Comparison of ENCODE assay signal across 13 mouse cellular contexts in the genomic region with DNA sequence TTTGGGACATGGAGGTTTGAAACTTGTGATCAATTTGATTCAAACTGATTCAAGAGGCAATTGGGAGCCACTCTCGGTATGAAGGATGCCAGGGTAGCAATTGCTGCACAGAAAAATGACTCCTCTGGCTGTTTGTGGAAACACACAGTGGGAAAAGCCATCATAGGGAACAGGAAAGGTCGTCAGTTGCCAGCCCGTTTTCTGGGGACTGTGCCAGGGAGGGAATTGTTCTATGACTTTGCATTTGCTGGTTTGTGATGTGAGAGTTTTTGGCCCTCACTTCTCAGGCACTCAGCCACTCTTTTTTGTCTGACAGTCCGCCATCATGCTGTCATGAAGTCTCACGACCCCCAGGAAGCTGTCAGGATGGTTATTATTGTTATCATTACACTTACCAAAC.
A peak's percentile ranks its signal among the peaks of the same experiment; 100 is the strongest.
DNase-seq lines count a peak whose midpoint lies in the region; ATAC-seq and TF ChIP-seq lines count a peak whose summit lies in the region.
"Had no signal": no experiment of that assay in that cellular context is flagged by ENCODE, and none has a peak within 500 bp of the region (broad histone marks: within the 10 kb centered on the region; RNA-seq: fewer than 3 reads in every experiment).

No protein-coding gene starts in this region.

- no peak overlapping the region for H3K4me2 ChIP-seq in stomach, postnatal 0 days (replicated peaks; ENCODE audit: low read depth)
- H3K4me2 ChIP-seq in midbrain, embryonic 14.5 days (ENCODE audit: low read length) = no peak overlapping the region
- H3K4me2 ChIP-seq: hindbrain, embryonic 12.5 days had no signal

- no peak overlapping the region for H3K4me3 ChIP-seq in stomach, postnatal 0 days (ENCODE audit: low read depth, low read length)
- H3K4me3 ChIP-seq in midbrain, embryonic 14.5 days (replicated peaks; ENCODE audit: low read depth, low read length) = no peak overlapping the region
- H3K4me3 ChIP-seq: embryonic facial prominence, embryonic 10.5 days; hindbrain, embryonic 12.5 days had no signal

- no peak for ATAC-seq in stomach, postnatal 0 days (ENCODE audit: low FRiP score, low TSS enrichment)
- no peak for ATAC-seq in midbrain, embryonic 14.5 days (ENCODE audit: low FRiP score, low TSS enrichment)
- ATAC-seq: Patski had no signal

- intact Hi-C loops in left cerebral cortex, postnatal 4 days (cut with DNase I) = no loop called here

- no peak for TF ChIP-seq EP300 in stomach, postnatal 0 days (optimal IDR thresholded peaks at IDR 0.05)

- TF ChIP-seq CTCF in stomach, postnatal 0 days (IDR thresholded peaks at IDR 0.05; ENCODE audit: low read depth) = no peak

- peak; percentile 52 to 57 for DNase-seq in cerebellum, postnatal 14 days
- no peak for DNase-seq in cerebellum, postnatal 36 days
- peak; percentile 68 for DNase-seq in left cerebral cortex, postnatal 4 days
- no peak for DNase-seq in left cerebral cortex, adult 18-20 months (ENCODE audit: low spot score in 2 of 2)
- peak; percentile 65 for DNase-seq in kidney, postnatal 10 days
- DNase-seq in stomach, postnatal 0 days (ENCODE audit: low spot score) = peak; percentile 26
- no peak for DNase-seq in liver
- DNase-seq in midbrain, embryonic 14.5 days = no peak
- DNase-seq: cerebellum, adult 11 months had no signal

- H3K9me3 ChIP-seq in stomach, postnatal 0 days (ENCODE audit: control insufficient read depth, low read length) = no peaks in the 10 kb centered on the region
- no peaks in the 10 kb centered on the region for H3K9me3 ChIP-seq in midbrain, embryonic 14.5 days (ENCODE audit: control insufficient read depth, low read length)
- H3K9me3 ChIP-seq: embryonic facial prominence, embryonic 10.5 days; hindbrain, embryonic 12.5 days had no signal

- H3K27me3 ChIP-seq in stomach, postnatal 0 days (ENCODE audit: control insufficient read depth, insufficient read depth, low read length) = no peaks in the 10 kb centered on the region
- no peaks in the 10 kb centered on the region for H3K27me3 ChIP-seq in midbrain, embryonic 14.5 days (ENCODE audit: control insufficient read depth, insufficient read depth, low read length)
- H3K27me3 ChIP-seq: hindbrain, embryonic 12.5 days; Patski had no signal

- H3K27ac ChIP-seq in stomach, postnatal 0 days (replicated peaks) = no peak overlapping the region
- H3K27ac ChIP-seq in midbrain, embryonic 14.5 days (replicated peaks; ENCODE audit: low read depth, low read length) = no peak overlapping the region
- H3K27ac ChIP-seq: embryonic facial prominence, embryonic 10.5 days; hindbrain, embryonic 12.5 days; liver, embryonic 14.5 days had no signal

- H3K4me1 ChIP-seq in stomach, postnatal 0 days (replicated peaks; ENCODE audit: control insufficient read depth, insufficient read depth) = peaks cover 2% of the 10 kb centered on the region; the same call in 1 of the 2 replicates
- peaks cover 23% of the 10 kb centered on the region for H3K4me1 ChIP-seq in midbrain, embryonic 14.5 days (ENCODE audit: control insufficient read depth, insufficient read depth, low read length)

- WGBS in stomach, postnatal 0 days = 44% methylated on average over 5 of the region's 5 CpGs
- 63% methylated on average over 5 of the region's 5 CpGs for WGBS in midbrain, embryonic 14.5 days

- no peaks in the 10 kb centered on the region for H3K36me3 ChIP-seq in stomach, postnatal 0 days (ENCODE audit: control insufficient read depth, insufficient read depth, low read length)
- no peaks in the 10 kb centered on the region for H3K36me3 ChIP-seq in midbrain, embryonic 14.5 days (ENCODE audit: control insufficient read depth, insufficient read depth, low read length)
- H3K36me3 ChIP-seq: embryonic facial prominence, embryonic 10.5 days; hindbrain, embryonic 12.5 days had no signal

- no peak overlapping the region for H3K9ac ChIP-seq in stomach, postnatal 0 days (ENCODE audit: low read length)
- no peak overlapping the region for H3K9ac ChIP-seq in midbrain, embryonic 14.5 days (replicated peaks; ENCODE audit: low read length)
- H3K9ac ChIP-seq: hindbrain, embryonic 12.5 days; liver, embryonic 14.5 days had no signal

Comparison
In these comparisons a context has a peak if more than half of its experiments do, and no peak if none do; other contexts are left out.
1. DNase-seq: peak in cerebellum, postnatal 14 days (2 of 2), left cerebral cortex, postnatal 4 days (single experiment), kidney, postnatal 10 days (single experiment) and stomach, postnatal 0 days (single experiment); none in cerebellum, postnatal 36 days (0 of 2), left cerebral cortex, adult 18-20 months (0 of 2), liver (single experiment) and midbrain, embryonic 14.5 days (single experiment).